Mouse (Mus musculus): Measurements from ENCODE around the gene Scnn1a. TPM values are rescaled to one million over a fixed set of nuclear protein-coding genes. Genes with fewer than 3 reads are reported as not detected.

Scnn1a gene
- polyA plus RNA-seq, 1 experiment from 2014 or later = 0.70 TPM

GRCm38 (mm10) chr6:125312581-125313355, 7.7 kb upstream of the Scnn1a start:
- peak overlapping the region; percentile 36 for H3K4me3 ChIP-seq
- no peak overlapping the region for H3K27ac ChIP-seq
- H3K27me3 ChIP-seq (replicated peaks) = no peaks in the 10 kb centered on the region
- peak overlapping the region; percentile 55 for H3K4me2 ChIP-seq
- H3K36me3 ChIP-seq (replicated peaks) = no peaks in the 10 kb centered on the region
- 71% methylated on average over 22 of the region's 22 CpGs for WGBS
- H3K4me1 ChIP-seq = peaks cover 15% of the 10 kb centered on the region
- ATAC-seq (replicated peaks) = peak; percentile 28
- 0 out of 2 replicates have a peak overlapping the region, but pooled peaks have one; percentile 25 for H3K9ac ChIP-seq
- no peaks in the 10 kb centered on the region for H3K9me3 ChIP-seq

- H3K9ac ChIP-seq = peak within 1 kb of the TSS; percentile 34; the same call in 1 of the 2 replicates
- H3K9me3 ChIP-seq = no peaks in the 10 kb centered on the region
- peak; percentile 66 for ATAC-seq (replicated peaks)
- WGBS = 3% methylated on average over 45 of the region's 46 CpGs
- H3K4me2 ChIP-seq = peak within 1 kb of the TSS; percentile 55
- no peaks in the 10 kb centered on the region for H3K36me3 ChIP-seq (replicated peaks)
- peak within 1 kb of the TSS; percentile 36 for H3K4me3 ChIP-seq
- peaks cover 15% of the 10 kb centered on the region for H3K4me1 ChIP-seq
- H3K27me3 ChIP-seq (replicated peaks) = no peaks in the 10 kb centered on the region
- H3K27ac ChIP-seq = no peak within 1 kb of the TSS
Observed at GRCm38 (mm10) chr6:125313546-125314230, 6.8 kb upstream of the Scnn1a start, which contains the start of gene Ltbr. Ltbr (minus strand) TSS chr6:125313885.

- ATAC-seq (replicated peaks) = peak; percentile 41; the same call in 1 of the 2 replicates
- Histone ChIP-seq H3K9me3 (no peaks in the 10 kb centered on the region), H3K4me3 (peak overlapping the region; percentile 36), H3K4me2 (peak overlapping the region; percentile 55), H3K4me1 (peaks cover 15% of the 10 kb centered on the region), H3K9ac (peak overlapping the region; percentile 34; the same call in 1 of the 2 replicates), H3K27me3 (replicated peaks) (no peaks in the 10 kb centered on the region), H3K27ac (no peak overlapping the region), H3K36me3 (replicated peaks) (no peaks in the 10 kb centered on the region)
- WGBS = 53% methylated on average over 7 of the region's 7 CpGs
Observed at GRCm38 (mm10) chr6:125314231-125314563, 6.3 kb upstream of the Scnn1a start.

- Histone ChIP-seq H3K36me3 (replicated peaks) (no peaks in the 10 kb centered on the region), H3K4me3 (no peak overlapping the region), H3K4me2 (no peak overlapping the region), H3K4me1 (peaks cover 15% of the 10 kb centered on the region), H3K9me3 (no peaks in the 10 kb centered on the region), H3K27ac (no peak overlapping the region), H3K27me3 (replicated peaks) (peaks cover 2% of the 10 kb centered on the region), H3K9ac (no peak overlapping the region)
- ATAC-seq (replicated peaks) = no peak
- 84% methylated on average over 5 of the region's 6 CpGs for WGBS
Observed at GRCm38 (mm10) chr6:125314746-125315145, 5.7 kb upstream of the Scnn1a start.

- Histone ChIP-seq H3K27me3 (replicated peaks) (peaks cover 25% of the 10 kb centered on the region), H3K4me2 (no peak overlapping the region), H3K9me3 (no peaks in the 10 kb centered on the region), H3K4me1 (peaks cover 20% of the 10 kb centered on the region), H3K27ac (no peak overlapping the region), H3K36me3 (replicated peaks) (no peaks in the 10 kb centered on the region), H3K4me3 (no peak overlapping the region), H3K9ac (no peak overlapping the region)
- WGBS = 70% methylated on average over 7 of the region's 7 CpGs
- no peak for ATAC-seq (replicated peaks)
Observed at GRCm38 (mm10) chr6:125317077-125317476, 3.4 kb upstream of the Scnn1a start.

GRCm38 (mm10) chr6:125318981-125319918, 1.2 kb upstream of the Scnn1a start:
- H3K4me1 ChIP-seq = peaks cover 7% of the 10 kb centered on the region

GRCm38 (mm10) chr6:125319919-125320296, 551 bp upstream of the Scnn1a start:
- Histone ChIP-seq H3K4me3 (no peak overlapping the region), H3K4me1 (peaks cover 5% of the 10 kb centered on the region; the same call in 1 of the 2 replicates), H3K9ac (no peak overlapping the region), H3K27me3 (replicated peaks) (peaks cover 35% of the 10 kb centered on the region), H3K9me3 (no peaks in the 10 kb centered on the region), H3K36me3 (replicated peaks) (no peaks in the 10 kb centered on the region), H3K4me2 (no peak overlapping the region), H3K27ac (no peak overlapping the region)
- no peak for ATAC-seq (replicated peaks)

More at GRCm38 (mm10) chr6:125318981-125319918, 1.2 kb upstream of the Scnn1a start:
- Histone ChIP-seq H3K27me3 (replicated peaks) (peaks cover 35% of the 10 kb centered on the region), H3K27ac (no peak overlapping the region), H3K4me3 (no peak overlapping the region), H3K4me2 (no peak overlapping the region), H3K9ac (no peak overlapping the region), H3K9me3 (no peaks in the 10 kb centered on the region), H3K36me3 (replicated peaks) (no peaks in the 10 kb centered on the region)
- 70% methylated on average over 15 of the region's 15 CpGs for WGBS
- ATAC-seq (replicated peaks) = no peak

GRCm38 (mm10) chr6:125321114-125321855, 826 bp downstream of the Scnn1a start:
- H3K9ac ChIP-seq = no peak overlapping the region
- no peak for ATAC-seq (replicated peaks)

GRCm38 (mm10) chr6:125322794-125323193, 2.3 kb downstream of the Scnn1a start:
- H3K27me3 ChIP-seq (replicated peaks) = peaks cover 35% of the 10 kb centered on the region
- no peak for ATAC-seq (replicated peaks)
- no peak overlapping the region for H3K9ac ChIP-seq
- H3K4me3 ChIP-seq = no peak overlapping the region
- H3K27ac ChIP-seq = no peak overlapping the region
- no peak overlapping the region for H3K4me2 ChIP-seq
- H3K36me3 ChIP-seq (replicated peaks) = no peaks in the 10 kb centered on the region
- peaks cover 5% of the 10 kb centered on the region; the same call in 1 of the 2 replicates for H3K4me1 ChIP-seq
- H3K9me3 ChIP-seq = no peaks in the 10 kb centered on the region
- WGBS = 62% methylated on average over 13 of the region's 13 CpGs

More at GRCm38 (mm10) chr6:125321114-125321855, 826 bp downstream of the Scnn1a start:
- H3K27ac ChIP-seq = no peak overlapping the region
- no peaks in the 10 kb centered on the region for H3K36me3 ChIP-seq (replicated peaks)
- peaks cover 35% of the 10 kb centered on the region for H3K27me3 ChIP-seq (replicated peaks)
- H3K9me3 ChIP-seq = no peaks in the 10 kb centered on the region
- H3K4me2 ChIP-seq = no peak overlapping the region
- H3K4me3 ChIP-seq = no peak overlapping the region
- peaks cover 5% of the 10 kb centered on the region; the same call in 1 of the 2 replicates for H3K4me1 ChIP-seq
- WGBS = 7% methylated on average over 26 of the region's 26 CpGs

- Histone ChIP-seq H3K4me2 (no peak overlapping the region), H3K9ac (no peak overlapping the region), H3K9me3 (no peaks in the 10 kb centered on the region), H3K27me3 (replicated peaks) (peaks cover 35% of the 10 kb centered on the region), H3K4me3 (no peak overlapping the region), H3K27ac (no peak overlapping the region), H3K4me1 (peaks cover 5% of the 10 kb centered on the region; the same call in 1 of the 2 replicates), H3K36me3 (replicated peaks) (no peaks in the 10 kb centered on the region)
- ATAC-seq (replicated peaks) = no peak
- WGBS = 69% methylated on average over 6 of the region's 6 CpGs
Observed at GRCm38 (mm10) chr6:125323547-125323946, 3.1 kb downstream of the Scnn1a start.

- no peak overlapping the region for H3K4me2 ChIP-seq
- WGBS = 71% methylated on average over 6 of the region's 6 CpGs
- peaks cover 28% of the 10 kb centered on the region for H3K27me3 ChIP-seq (replicated peaks)
- no peaks in the 10 kb centered on the region for H3K36me3 ChIP-seq (replicated peaks)
- no peak for ATAC-seq (replicated peaks)
- no peak overlapping the region for H3K9ac ChIP-seq
- H3K4me1 ChIP-seq = peaks cover 6% of the 10 kb centered on the region
- no peaks in the 10 kb centered on the region for H3K9me3 ChIP-seq
- H3K4me3 ChIP-seq = no peak overlapping the region
- no peak overlapping the region for H3K27ac ChIP-seq
Observed at GRCm38 (mm10) chr6:125325337-125325736, 4.9 kb downstream of the Scnn1a start.

Data from midbrain, embryonic 15.5 days (tissue).